Mouse (Mus musculus) hindbrain, embryonic 14.5 days (tissue): Measurements from ENCODE around the gene Olfr1160. TPM values are rescaled to one million over a fixed set of nuclear protein-coding genes. Genes with fewer than 3 reads are reported as not detected.

ENCODE experiments used
- polyA plus RNA-seq: library from polyadenylated mRNA; unstranded; fragments of >200 nt; fragmentation: Nextera tagmentation; extraction: Ambion mirVana; gene quantifications from 2 replicates; pipeline ENCODE4 v1.2.1, GENCODE M21; 2014

The Olfr1160 gene
- polyA plus RNA-seq, 1 experiment from 2014 or later, result not detected

Other genes starting within 250 kb of the Olfr1160 start
- not detected in 2 replicates for gene Olfr152, start 228.8 kb downstream of the Olfr1160 start, polyA plus RNA-seq
- gene Olfr1143, start 207.7 kb downstream of the Olfr1160 start, polyA plus RNA-seq, result not detected in 2 replicates
- gene Olfr1145, start 198.4 kb downstream of the Olfr1160 start, polyA plus RNA-seq, result not detected in 2 replicates
- not detected in 2 replicates for gene Olfr1148, start 177.7 kb downstream of the Olfr1160 start, polyA plus RNA-seq
- gene Olfr1150-ps1, start 164.3 kb downstream of the Olfr1160 start, polyA plus RNA-seq, result not detected in 2 replicates
- not detected in 2 replicates for gene Olfr1151, start 152.4 kb downstream of the Olfr1160 start, polyA plus RNA-seq
- gene Olfr1152, start 141.8 kb downstream of the Olfr1160 start, polyA plus RNA-seq, result not detected in 2 replicates
- not detected in 2 replicates for gene Olfr1153, start 113.3 kb downstream of the Olfr1160 start, polyA plus RNA-seq
- not detected in 2 replicates for gene Olfr1154, start 103.1 kb downstream of the Olfr1160 start, polyA plus RNA-seq
- gene Olfr1155, start 63.1 kb downstream of the Olfr1160 start, polyA plus RNA-seq, result not detected in 2 replicates
- gene Olfr1156, start 55.2 kb downstream of the Olfr1160 start, polyA plus RNA-seq, result not detected in 2 replicates
- gene Olfr1157, start 40.0 kb downstream of the Olfr1160 start, polyA plus RNA-seq, result not detected in 2 replicates
- not detected in 2 replicates for gene Olfr74, start 33.6 kb downstream of the Olfr1160 start, polyA plus RNA-seq
- not detected in 2 replicates for gene Olfr1158, start 18.2 kb downstream of the Olfr1160 start, polyA plus RNA-seq
- not detected in 2 replicates for gene Olfr1161, start 14.5 kb upstream of the Olfr1160 start, polyA plus RNA-seq
- not detected in 2 replicates for gene Olfr73, start 29.4 kb upstream of the Olfr1160 start, polyA plus RNA-seq
- gene Olfr1162, start 42.9 kb upstream of the Olfr1160 start, polyA plus RNA-seq, result not detected in 2 replicates
- not detected in 2 replicates for gene Olfr1163, start 63.6 kb upstream of the Olfr1160 start, polyA plus RNA-seq
- gene Olfr1164, start 85.7 kb upstream of the Olfr1160 start, polyA plus RNA-seq, result not detected in 2 replicates
- not detected in 2 replicates for gene Olfr1166, start 120.0 kb upstream of the Olfr1160 start, polyA plus RNA-seq
- gene Olfr1167, start 146.9 kb upstream of the Olfr1160 start, polyA plus RNA-seq, result not detected in 2 replicates
- gene Olfr1168, start 173.6 kb upstream of the Olfr1160 start, polyA plus RNA-seq, result not detected in 2 replicates
- not detected in 2 replicates for gene Olfr1170, start 220.1 kb upstream of the Olfr1160 start, polyA plus RNA-seq